Comparison of ENCODE assay signal across 8 mouse cellular contexts in the genomic region with DNA sequence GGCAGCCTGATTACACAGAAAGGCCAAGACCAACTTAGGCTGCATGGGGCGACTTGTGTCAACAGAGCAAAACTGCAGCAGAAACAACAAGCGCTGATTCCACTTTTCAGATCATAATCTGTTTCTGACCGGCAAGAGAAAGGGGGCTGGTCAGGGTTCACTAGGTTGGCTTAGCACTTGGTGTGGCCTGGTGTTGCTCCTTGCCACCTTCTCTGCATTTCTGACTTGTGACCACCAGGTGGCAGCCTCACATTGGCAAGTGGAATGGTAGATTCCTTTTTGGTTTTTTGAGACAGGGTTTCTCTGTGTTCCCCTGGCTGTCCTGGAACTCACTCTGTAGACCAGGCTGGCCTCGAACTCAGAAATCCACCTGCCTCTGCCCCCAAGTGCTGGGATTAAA. TPM values are rescaled to one million over a fixed set of nuclear protein-coding genes. Genes with fewer than 3 reads are reported as not detected.
DNase-seq lines count a peak whose midpoint lies in the region; TF ChIP-seq lines count a peak whose summit lies in the region.

No protein-coding gene starts in this region.

- intact Hi-C loops in gastrocnemius, postnatal 36 days (cut with DNase I): loop anchor here (2.0 kb wide), 1 partner anchor 178 kb away; no protein-coding TSS in a partner anchor

- peak; percentile 86 for TF ChIP-seq CTCF in lung, adult 2 months (IDR thresholded peaks at IDR 0.05; ENCODE audit: insufficient read depth, low read length)

- no peak overlapping the region for H3K4me3 ChIP-seq in lung, adult 2 months (replicated peaks; ENCODE audit: extremely low read depth, low read depth, low read length)

- 30% methylated on average over 4 of the region's 4 CpGs for WGBS in lung, adult 2 months

- DNase-seq in A20 (ENCODE audit: low read depth, low spot score): peak; percentile 74
- peak; percentile 72 for DNase-seq in T-cell, adult 2 months (ENCODE audit: low spot score)
- DNase-seq in cerebellum, postnatal 25 days: peak; percentile 75 to 85
- DNase-seq in gastrocnemius, postnatal 36 days: peak; percentile 69 to 73
- DNase-seq in kidney, postnatal 4 days: peak; percentile 88 to 90
- peak; percentile 67 for DNase-seq in lung, adult 2 months
- DNase-seq in ovary, postnatal 10 days (ENCODE audit: low spot score): peak; percentile 40
- peak; percentile 80 for DNase-seq in thymus, postnatal 0 days (ENCODE audit: low spot score)

- TF ChIP-seq POLR2A in lung, adult 2 months (IDR thresholded peaks at IDR 0.05; ENCODE audit: borderline replicate concordance, extremely low read depth, low read depth, low read length): no peak

- no peaks in the 10 kb centered on the region for H3K4me1 ChIP-seq in lung, adult 2 months (ENCODE audit: control insufficient read depth, insufficient read depth, low read length)

RNA-seq across cellular contexts. Expression of a gene that starts 47.7 kb away (rescaled TPM):
- under 1 TPM; 0.20 to 0.36 TPM for total RNA-seq in gastrocnemius, postnatal 36 days (2021)
- polyA plus RNA-seq in lung, adult 2 months (2012; rRNA removed): 0.07 and 0.17 TPM in 2 replicates
- 0.24 and 0.49 TPM in 2 replicates for polyA plus RNA-seq in thymus, postnatal 0 days (2015; fragmentation: Nextera tagmentation; extraction: Ambion mirVana)

RNA-seq across cellular contexts. Expression of a gene that starts 51.1 kb away (rescaled TPM):
- 1 to 10 TPM; 4.7 to 7.0 TPM for total RNA-seq in gastrocnemius, postnatal 36 days (2021)
- polyA plus RNA-seq in lung, adult 2 months (2012; rRNA removed): 11.1 and 14.4 TPM in 2 replicates
- polyA plus RNA-seq in thymus, postnatal 0 days (2015; fragmentation: Nextera tagmentation; extraction: Ambion mirVana): 1.2 TPM in 2 replicates
